Mouse (Mus musculus): ENCODE measurements around the gene Draxin. TPM values are rescaled to one million over a fixed set of nuclear protein-coding genes. Genes with fewer than 3 reads are reported as not detected.
"Not testable (repeated sequence)": the region's sequence is repeated elsewhere in the genome, so short reads cannot be mapped to it uniquely, and the experiment has no call there.

The Draxin gene
- polyA plus RNA-seq, 1 experiment from 2014 or later, result not detected

GRCm38 (mm10) chr4:148054961-148055695 lies 75.4 kb downstream of the Draxin start:
- WGBS, result 90% methylated on average over 21 of the region's 21 CpGs
- H3K36me3 ChIP-seq (ENCODE audit: control insufficient read depth, insufficient read depth), result peaks cover 43% of the 10 kb centered on the region

DNA sequence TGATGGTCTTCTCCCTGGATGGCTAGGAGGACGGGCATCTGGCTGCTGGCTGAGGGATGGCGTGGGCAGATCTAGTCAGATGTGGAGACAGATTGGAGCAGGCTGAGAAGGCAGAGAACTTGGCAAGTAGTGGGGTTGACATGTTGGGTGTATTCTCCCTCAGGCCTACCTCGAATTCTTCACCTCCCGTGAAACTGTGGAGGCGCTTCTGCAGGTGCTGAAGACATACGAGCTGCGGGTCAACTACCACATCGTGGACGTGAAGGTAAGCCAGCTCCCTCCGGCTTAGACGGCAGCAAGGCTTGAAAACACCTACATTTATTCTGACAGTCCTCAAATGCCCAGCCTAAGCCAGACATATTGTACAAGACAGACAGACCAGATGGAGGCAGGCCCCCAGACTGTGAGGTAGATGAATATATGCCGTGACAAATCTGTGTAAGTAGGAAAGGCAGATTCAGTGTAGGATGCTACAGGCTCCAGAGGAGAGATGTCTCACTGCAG lies 77.0 kb downstream of the Draxin start:
- H3K9me3 ChIP-seq (replicated peaks; ENCODE audit: control insufficient read depth, low read length), result no peaks in the 10 kb centered on the region
- no peak overlapping the region for H3K4me3 ChIP-seq (ENCODE audit: low read length)
- WGBS, result 90% methylated on average over 12 of the region's 12 CpGs
- peaks cover 45% of the 10 kb centered on the region for H3K36me3 ChIP-seq (ENCODE audit: control insufficient read depth, insufficient read depth)
- H3K27me3 ChIP-seq (ENCODE audit: control insufficient read depth, insufficient read depth, low read length), result no peaks in the 10 kb centered on the region
- no peak for ATAC-seq (replicated peaks; ENCODE audit: extremely low read depth, insufficient read depth, low FRiP score)
- H3K9ac ChIP-seq (ENCODE audit: low read length), result no peak overlapping the region
- H3K4me1 ChIP-seq (ENCODE audit: control insufficient read depth, insufficient read depth, low read length), result peaks cover 7% of the 10 kb centered on the region
- no peak overlapping the region for H3K27ac ChIP-seq (ENCODE audit: low read length)
- H3K4me2 ChIP-seq (ENCODE audit: low read depth, low read length), result no peak overlapping the region

More at GRCm38 (mm10) chr4:148054961-148055695, 75.4 kb downstream of the Draxin start:
- Histone ChIP-seq H3K4me3 (ENCODE audit: low read length) (no peak overlapping the region), H3K27ac (ENCODE audit: low read length) (no peak overlapping the region), H3K4me2 (ENCODE audit: low read depth, low read length) (no peak overlapping the region), H3K9me3 (replicated peaks; ENCODE audit: control insufficient read depth, low read length) (no peaks in the 10 kb centered on the region), H3K9ac (ENCODE audit: low read length) (no peak overlapping the region), H3K4me1 (ENCODE audit: control insufficient read depth, insufficient read depth, low read length) (peaks cover 8% of the 10 kb centered on the region), H3K27me3 (ENCODE audit: control insufficient read depth, insufficient read depth, low read length) (no peaks in the 10 kb centered on the region)
- no peak for ATAC-seq (replicated peaks; ENCODE audit: extremely low read depth, insufficient read depth, low FRiP score)

DNA sequence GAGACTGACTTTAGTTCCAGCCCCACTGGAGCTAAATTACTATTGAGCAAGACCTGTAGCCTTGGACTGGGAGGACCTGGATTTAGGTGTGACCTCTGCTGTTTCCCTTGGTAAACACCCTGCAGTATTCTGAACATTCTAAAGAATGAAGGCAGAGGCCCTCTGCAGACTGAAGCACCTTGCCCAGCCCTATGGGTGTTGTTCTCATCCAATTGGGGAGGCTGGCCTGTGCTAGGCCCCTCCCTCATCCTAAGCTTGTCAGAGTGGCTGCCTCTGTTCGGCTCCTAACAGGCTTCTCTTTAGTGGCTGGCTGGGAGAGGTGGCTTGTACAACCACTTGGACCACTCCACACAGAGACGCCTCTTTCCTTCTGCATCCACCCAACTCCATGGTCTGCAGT lies 77.5 kb downstream of the Draxin start:
- Histone ChIP-seq H3K4me1 (ENCODE audit: control insufficient read depth, insufficient read depth, low read length) (peaks cover 7% of the 10 kb centered on the region), H3K27me3 (ENCODE audit: control insufficient read depth, insufficient read depth, low read length) (no peaks in the 10 kb centered on the region), H3K9me3 (replicated peaks; ENCODE audit: control insufficient read depth, low read length) (no peaks in the 10 kb centered on the region), H3K9ac (ENCODE audit: low read length) (no peak overlapping the region), H3K4me3 (ENCODE audit: low read length) (no peak overlapping the region), H3K36me3 (ENCODE audit: control insufficient read depth, insufficient read depth) (peaks cover 50% of the 10 kb centered on the region), H3K4me2 (ENCODE audit: low read depth, low read length) (no peak overlapping the region), H3K27ac (ENCODE audit: low read length) (no peak overlapping the region)
- WGBS, result 53% methylated on average over 2 of the region's 2 CpGs
- ATAC-seq (replicated peaks; ENCODE audit: extremely low read depth, insufficient read depth, low FRiP score), result no peak

GRCm38 (mm10) chr4:148051886-148052285 lies 78.6 kb downstream of the Draxin start:
- no peak overlapping the region for H3K27ac ChIP-seq (ENCODE audit: low read length)
- H3K4me3 ChIP-seq (ENCODE audit: low read length), result no peak overlapping the region
- 87% methylated on average over 11 of the region's 11 CpGs for WGBS

DNA sequence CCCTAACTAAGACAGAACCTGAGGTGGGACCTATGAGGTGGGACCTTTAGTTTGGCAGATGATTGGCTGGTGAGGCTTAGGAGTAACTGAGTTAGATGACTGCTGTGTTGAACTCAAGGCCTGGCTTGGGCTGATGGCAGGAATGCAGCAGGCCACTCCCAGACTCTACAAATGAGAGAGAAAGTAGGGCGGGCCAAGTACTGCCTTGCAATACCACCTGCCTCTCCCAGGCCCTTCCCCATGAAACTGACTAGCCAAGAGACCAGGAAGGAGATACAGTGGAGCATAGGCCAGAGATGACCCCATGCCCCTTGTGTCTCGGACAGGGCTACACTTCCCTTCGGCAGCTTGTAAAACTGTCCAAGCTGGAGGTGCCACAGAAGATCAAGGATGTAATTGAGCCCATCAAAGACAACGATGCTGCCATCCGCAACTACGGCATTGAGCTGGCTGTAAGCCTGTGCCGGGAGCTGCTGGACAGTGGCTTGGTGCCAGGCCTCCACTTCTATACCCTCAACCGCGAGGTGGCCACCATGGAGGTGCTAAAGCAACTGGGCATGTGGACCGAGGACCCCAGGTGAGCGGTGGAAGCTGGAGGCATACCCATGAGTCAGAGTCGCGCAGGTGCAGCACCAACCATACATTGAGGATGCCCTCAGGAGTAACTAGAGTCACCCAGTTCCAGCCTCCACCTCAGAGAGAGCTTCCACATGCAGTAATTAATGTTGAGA lies 79.3 kb downstream of the Draxin start:
- WGBS, result 91% methylated on average over 13 of the region's 13 CpGs
- Histone ChIP-seq H3K36me3 (ENCODE audit: control insufficient read depth, insufficient read depth) (peaks cover 52% of the 10 kb centered on the region), H3K9me3 (replicated peaks; ENCODE audit: control insufficient read depth, low read length) (no peaks in the 10 kb centered on the region), H3K4me1 (ENCODE audit: control insufficient read depth, insufficient read depth, low read length) (no peaks in the 10 kb centered on the region), H3K4me3 (ENCODE audit: low read length) (no peak overlapping the region), H3K9ac (ENCODE audit: low read length) (no peak overlapping the region), H3K27ac (ENCODE audit: low read length) (no peak overlapping the region), H3K4me2 (ENCODE audit: low read depth, low read length) (no peak overlapping the region), H3K27me3 (ENCODE audit: control insufficient read depth, insufficient read depth, low read length) (no peaks in the 10 kb centered on the region)
- no peak for ATAC-seq (replicated peaks; ENCODE audit: extremely low read depth, insufficient read depth, low FRiP score)

More at GRCm38 (mm10) chr4:148051886-148052285, 78.6 kb downstream of the Draxin start:
- Histone ChIP-seq H3K9ac (ENCODE audit: low read length) (no peak overlapping the region), H3K27me3 (ENCODE audit: control insufficient read depth, insufficient read depth, low read length) (no peaks in the 10 kb centered on the region), H3K4me2 (ENCODE audit: low read depth, low read length) (no peak overlapping the region), H3K9me3 (replicated peaks; ENCODE audit: control insufficient read depth, low read length) (no peaks in the 10 kb centered on the region), H3K4me1 (ENCODE audit: control insufficient read depth, insufficient read depth, low read length) (no peaks in the 10 kb centered on the region), H3K36me3 (ENCODE audit: control insufficient read depth, insufficient read depth) (peaks cover 52% of the 10 kb centered on the region)
- ATAC-seq (replicated peaks; ENCODE audit: extremely low read depth, insufficient read depth, low FRiP score), result no peak

DNA sequence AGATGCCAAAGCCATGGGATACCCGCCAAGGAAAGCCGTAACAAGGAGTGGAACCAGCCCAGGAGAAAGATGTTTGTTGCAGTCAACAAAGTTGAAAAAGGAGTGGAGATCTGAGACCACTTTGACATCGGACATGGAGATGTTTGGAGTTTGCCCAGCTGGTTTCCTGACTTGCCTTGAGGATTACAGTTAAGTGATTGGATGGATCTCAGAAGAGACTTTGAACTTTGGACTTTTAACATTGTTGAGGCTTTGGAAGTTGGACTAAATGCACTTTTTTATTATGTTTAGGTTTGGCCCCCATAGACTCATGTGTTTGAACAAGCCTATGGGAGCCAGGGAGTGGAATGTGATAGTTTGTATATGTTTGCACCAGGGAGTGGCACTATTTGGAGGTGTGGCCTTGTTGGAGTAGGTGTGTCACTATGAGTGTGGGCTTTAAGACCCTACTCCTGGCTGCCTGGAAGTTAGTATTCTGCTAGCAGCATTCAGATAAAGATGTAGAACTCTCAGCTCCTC lies 80.0 kb downstream of the Draxin start:
- not testable (repeated sequence) for H3K9me3 ChIP-seq (replicated peaks; ENCODE audit: control insufficient read depth, low read length); H3K27ac ChIP-seq (ENCODE audit: low read length); H3K4me3 ChIP-seq (ENCODE audit: low read length); H3K4me2 ChIP-seq (ENCODE audit: low read depth, low read length); H3K9ac ChIP-seq (ENCODE audit: low read length); H3K27me3 ChIP-seq (ENCODE audit: control insufficient read depth, insufficient read depth, low read length); ATAC-seq (replicated peaks; ENCODE audit: extremely low read depth, insufficient read depth, low FRiP score); H3K4me1 ChIP-seq (ENCODE audit: control insufficient read depth, insufficient read depth, low read length)
- peaks cover 45% of the 10 kb centered on the region for H3K36me3 ChIP-seq (ENCODE audit: control insufficient read depth, insufficient read depth)
- WGBS, result 90% methylated on average over 3 of the region's 3 CpGs

Small RNA genes lying within 50 kb of the gene (microRNA-seq; reads per million reads assigned to microRNA genes)
- not detected for gene Mir7022

Other genes with a start within 250 kb of the Draxin start
- 164 and 184 TPM in 2 replicates for gene Mfn2, start 226.0 kb downstream of the Draxin start, polyA plus RNA-seq (2015; fragmentation: Nextera tagmentation; extraction: Ambion mirVana)
- 58.5 and 62.7 TPM in 2 replicates for gene Plod1, start 193.9 kb downstream of the Draxin start, polyA plus RNA-seq (2015; fragmentation: Nextera tagmentation; extraction: Ambion mirVana)
- 12.1 and 14.2 TPM in 2 replicates for gene 2510039O18Rik, start 189.8 kb downstream of the Draxin start, polyA plus RNA-seq (2015; fragmentation: Nextera tagmentation; extraction: Ambion mirVana)
- 159 and 197 TPM in 2 replicates for gene Nppb, start 144.9 kb downstream of the Draxin start, polyA plus RNA-seq (2015; fragmentation: Nextera tagmentation; extraction: Ambion mirVana)
- gene Nppa, start 130.0 kb downstream of the Draxin start, polyA plus RNA-seq (2015; fragmentation: Nextera tagmentation; extraction: Ambion mirVana), result 4,431 and 6,649 TPM in 2 replicates
- 6.8 and 7.1 TPM in 2 replicates for gene Clcn6, start 91.9 kb downstream of the Draxin start, polyA plus RNA-seq (2015; fragmentation: Nextera tagmentation; extraction: Ambion mirVana)
- 11.7 and 13.9 TPM in 2 replicates for gene Mthfr, start 91.6 kb downstream of the Draxin start, polyA plus RNA-seq (2015; fragmentation: Nextera tagmentation; extraction: Ambion mirVana)
- gene Agtrap, start 42.7 kb downstream of the Draxin start, polyA plus RNA-seq (2015; fragmentation: Nextera tagmentation; extraction: Ambion mirVana), result 17.2 and 17.9 TPM in 2 replicates
- gene Mad2l2, start 314 bp downstream of the Draxin start, polyA plus RNA-seq (2015; fragmentation: Nextera tagmentation; extraction: Ambion mirVana), result 35.5 and 36.0 TPM in 2 replicates
- gene Fbxo6, start 21.4 kb upstream of the Draxin start, polyA plus RNA-seq (2015; fragmentation: Nextera tagmentation; extraction: Ambion mirVana), result 21.7 and 24.4 TPM in 2 replicates
- 32.4 and 33.8 TPM in 2 replicates for gene Fbxo44, start 29.8 kb upstream of the Draxin start, polyA plus RNA-seq (2015; fragmentation: Nextera tagmentation; extraction: Ambion mirVana)
- 0.60 and 1.0 TPM in 2 replicates for gene Fbxo2, start 29.9 kb upstream of the Draxin start, polyA plus RNA-seq (2015; fragmentation: Nextera tagmentation; extraction: Ambion mirVana)
- 0.03 TPM in 1 of 2 replicates, not detected in the other for gene Disp3, start 157.3 kb upstream of the Draxin start, polyA plus RNA-seq (2015; fragmentation: Nextera tagmentation; extraction: Ambion mirVana)